Mouse (Mus musculus): Measurements from ENCODE around the gene Sult2a6. TPM values are rescaled to one million over a fixed set of nuclear protein-coding genes. Genes with fewer than 3 reads are reported as not detected.

Gene Sult2a6
- not detected for total RNA-seq (2021)
- long read RNA-seq, result 0 reads

DNA sequence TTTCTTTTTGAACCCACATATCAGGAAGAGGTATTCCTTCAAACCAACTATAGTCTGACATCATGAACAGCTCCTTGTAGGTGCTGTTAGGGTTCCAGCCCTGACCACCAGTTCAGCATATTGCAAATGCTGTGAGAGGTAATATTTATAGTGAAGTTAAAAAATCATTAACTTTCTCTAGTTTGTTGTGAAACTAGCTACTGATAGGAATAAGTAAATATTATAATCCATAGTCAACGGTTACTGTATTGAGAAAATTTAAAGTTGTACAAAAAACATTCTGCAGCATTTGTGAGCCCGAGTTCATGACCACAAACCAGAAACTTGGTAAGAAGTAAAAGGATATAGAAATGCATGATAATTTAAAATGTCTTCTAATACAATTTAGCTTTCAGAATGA is at the start of gene Sult2a6:
Gene Sult2a6, minus strand, starts transcription at position 101 of the 400 bp plus-strand sequence.
- DNase-seq (ENCODE audit: low spot score in 2 of 2), result no peak

GRCm38 (mm10) chr7:14215231-14215630 is 39.4 kb downstream of the Sult2a6 start:
- no peak for DNase-seq (ENCODE audit: low spot score in 2 of 2)

- DNase-seq (ENCODE audit: low spot score in 2 of 2), result no peak
Measured at GRCm38 (mm10) chr7:14203417-14203816, 51.3 kb downstream of the Sult2a6 start.

GRCm38 (mm10) chr7:14202487-14202886 is 52.2 kb downstream of the Sult2a6 start:
- no peak for DNase-seq (ENCODE audit: low spot score in 2 of 2)

Other genes with a start within 250 kb of the Sult2a6 start
- gene Sult2a3, start 131.8 kb downstream of the Sult2a6 start, total RNA-seq (2021), result not detected
- gene Obox8, start 78.7 kb upstream of the Sult2a6 start, total RNA-seq (2021), result not detected
- not detected for gene Sult2a8, start 191.9 kb upstream of the Sult2a6 start, total RNA-seq (2021)
- not detected for gene Sult2a7, start 239.4 kb upstream of the Sult2a6 start, total RNA-seq (2021)